Mouse (Mus musculus) bone marrow macrophage, adult 2 months (primary cell): Measurements from ENCODE around the gene Paics.

ENCODE experiments used
- CTCF ChIP-seq: IDR thresholded peaks from 2 replicates; pipeline ENCODE4 v1.5.1; 2012; ENCODE audit warnings: low read depth, mild to moderate bottlenecking, low read length, moderate library complexity
- POLR2A ChIP-seq: IDR thresholded peaks from 2 replicates; pipeline ENCODE4 v1.6.1; 2012; ENCODE audit warnings: mild to moderate bottlenecking, low read depth, low read length, borderline replicate concordance

GRCm38 (mm10) chr5:76923428-76923827, 27.7 kb upstream of the Paics start:
- TF ChIP-seq POLR2A (no peak), CTCF (no peak)
